Mouse (Mus musculus) neural tube, embryonic 12.5 days (tissue): Measurements from ENCODE around the gene Tnni1. TPM values are rescaled to one million over a fixed set of nuclear protein-coding genes. Genes with fewer than 3 reads are reported as not detected.

Experiments used
- ATAC-seq: fragments of 200-750 bp; cut with Nextera tagmentation; 2 replicates; pipeline ENCODE4 v1.8.0; 2017; ENCODE audit warnings: low read depth, mild to moderate bottlenecking, moderate TSS enrichment, moderate library complexity; ENCODE audit not compliant: low FRiP score
- H3K27ac ChIP-seq: fragments of 300-500 bp; sonication (generic); 2 replicates; pipeline ENCODE4 v1.5.1; 2016
- H3K27me3 ChIP-seq: fragments of 300-500 bp; sonication (generic); replicated peaks from 2 replicates; pipeline ENCODE4 v1.6.1; 2016; ENCODE audit warnings: mild to moderate bottlenecking
- H3K36me3 ChIP-seq: fragments of 300-500 bp; sonication (generic); 2 replicates; pipeline ENCODE4 v1.6.1; 2016; ENCODE audit warnings: mild to moderate bottlenecking
- H3K4me1 ChIP-seq: fragments of 300-500 bp; sonication (generic); 2 replicates; pipeline ENCODE4 v1.6.1; 2016
- H3K4me2 ChIP-seq: fragments of 300-500 bp; sonication (generic); replicated peaks from 2 replicates; pipeline ENCODE4 v1.6.1; 2016; ENCODE audit warnings: mild to moderate bottlenecking
- H3K4me3 ChIP-seq: fragments of 300-500 bp; sonication (generic); 2 replicates; pipeline ENCODE4 v1.5.1; 2016
- H3K9ac ChIP-seq: fragments of 300-500 bp; sonication (generic); 2 replicates; pipeline ENCODE4 v1.6.1; 2016; ENCODE audit warnings: mild to moderate bottlenecking
- H3K9me3 ChIP-seq: fragments of 300-500 bp; sonication (generic); 2 replicates; pipeline ENCODE4 v1.6.1; 2016; ENCODE audit warnings: mild to moderate bottlenecking
- WGBS: fragments of 180-500 bp; shearing (Covaris S2); methylation state at CpG from one replicate; pipeline ENCODE4 v1.1.7; 2016; 5-methylcytosine and 5-hydroxymethylcytosine counted together
- polyA plus RNA-seq: library from polyadenylated mRNA; unstranded; fragments of >200 nt; fragmentation: Nextera tagmentation; extraction: Ambion mirVana; gene quantifications from 2 replicates; pipeline ENCODE4 v1.2.1, GENCODE M21; 2016

The Tnni1 gene
- polyA plus RNA-seq, 1 experiment from 2014 or later, result 27.4 TPM

GRCm38 (mm10) chr1:135838626-135839025 lies 59.4 kb downstream of the Tnni1 start:
- Histone ChIP-seq H3K9ac (no peak overlapping the region), H3K4me1 (no peaks in the 10 kb centered on the region), H3K9me3 (no peaks in the 10 kb centered on the region), H3K27ac (no peak overlapping the region), H3K27me3 (no peaks in the 10 kb centered on the region), H3K4me2 (no peak overlapping the region), H3K36me3 (no peaks in the 10 kb centered on the region), H3K4me3 (no peak overlapping the region)
- ATAC-seq, result no peak
- 84% methylated on average over 4 of the region's 4 CpGs for WGBS

- H3K27ac ChIP-seq, result no peak overlapping the region
Measured at GRCm38 (mm10) chr1:135839065-135839464, 59.8 kb downstream of the Tnni1 start.

GRCm38 (mm10) chr1:135840675-135841395 lies 61.6 kb downstream of the Tnni1 start:
- Histone ChIP-seq H3K4me3 (no peak overlapping the region), H3K9ac (no peak overlapping the region), H3K9me3 (no peaks in the 10 kb centered on the region), H3K27ac (no peak overlapping the region), H3K36me3 (no peaks in the 10 kb centered on the region), H3K27me3 (no peaks in the 10 kb centered on the region), H3K4me2 (no peak overlapping the region), H3K4me1 (no peaks in the 10 kb centered on the region)
- ATAC-seq, result no peak
- 78% methylated on average over 15 of the region's 15 CpGs for WGBS

More at GRCm38 (mm10) chr1:135839065-135839464, 59.8 kb downstream of the Tnni1 start:
- no peak overlapping the region for H3K4me2 ChIP-seq
- H3K4me3 ChIP-seq, result no peak overlapping the region
- 82% methylated on average over 6 of the region's 6 CpGs for WGBS
- no peaks in the 10 kb centered on the region for H3K4me1 ChIP-seq
- H3K9ac ChIP-seq, result no peak overlapping the region
- H3K36me3 ChIP-seq, result no peaks in the 10 kb centered on the region
- no peaks in the 10 kb centered on the region for H3K9me3 ChIP-seq
- no peak for ATAC-seq
- H3K27me3 ChIP-seq, result no peaks in the 10 kb centered on the region

GRCm38 (mm10) chr1:135843519-135844262 lies 64.5 kb downstream of the Tnni1 start:
- H3K27ac ChIP-seq, result no peak overlapping the region
- no peaks in the 10 kb centered on the region for H3K4me1 ChIP-seq
- H3K9me3 ChIP-seq, result no peaks in the 10 kb centered on the region
- ATAC-seq, result no peak
- no peak overlapping the region for H3K4me2 ChIP-seq
- H3K27me3 ChIP-seq, result no peaks in the 10 kb centered on the region
- no peak overlapping the region for H3K4me3 ChIP-seq
- no peaks in the 10 kb centered on the region for H3K36me3 ChIP-seq
- no peak overlapping the region for H3K9ac ChIP-seq
- WGBS, result 87% methylated on average over 10 of the region's 10 CpGs

- no peak overlapping the region for H3K4me3 ChIP-seq
- H3K4me2 ChIP-seq, result no peak overlapping the region
- H3K9ac ChIP-seq, result no peak overlapping the region
- H3K36me3 ChIP-seq, result no peaks in the 10 kb centered on the region
- WGBS, result 84% methylated on average over 6 of the region's 6 CpGs
- no peaks in the 10 kb centered on the region for H3K9me3 ChIP-seq
- no peaks in the 10 kb centered on the region for H3K4me1 ChIP-seq
- no peaks in the 10 kb centered on the region for H3K27me3 ChIP-seq
- no peak for ATAC-seq
- no peak overlapping the region for H3K27ac ChIP-seq
Measured at GRCm38 (mm10) chr1:135844481-135844880, 65.2 kb downstream of the Tnni1 start.

GRCm38 (mm10) chr1:135846632-135847031 lies 67.4 kb downstream of the Tnni1 start:
- no peak for ATAC-seq
- H3K4me2 ChIP-seq, result no peak overlapping the region
- H3K4me3 ChIP-seq, result no peak overlapping the region
- no peaks in the 10 kb centered on the region for H3K27me3 ChIP-seq
- H3K36me3 ChIP-seq, result no peaks in the 10 kb centered on the region
- H3K9ac ChIP-seq, result no peak overlapping the region
- WGBS, result 74% methylated on average over 5 of the region's 5 CpGs
- peaks cover 5% of the 10 kb centered on the region for H3K4me1 ChIP-seq
- no peaks in the 10 kb centered on the region for H3K9me3 ChIP-seq
- no peak overlapping the region for H3K27ac ChIP-seq

GRCm38 (mm10) chr1:135847139-135847562 lies 67.9 kb downstream of the Tnni1 start:
- no peak overlapping the region for H3K27ac ChIP-seq
- no peak for ATAC-seq
- H3K9ac ChIP-seq, result no peak overlapping the region
- H3K4me1 ChIP-seq, result peaks cover 10% of the 10 kb centered on the region
- 28% methylated on average over 6 of the region's 6 CpGs for WGBS
- no peak overlapping the region for H3K4me3 ChIP-seq
- no peak overlapping the region for H3K4me2 ChIP-seq
- H3K27me3 ChIP-seq, result no peaks in the 10 kb centered on the region
- no peaks in the 10 kb centered on the region for H3K36me3 ChIP-seq
- H3K9me3 ChIP-seq, result no peaks in the 10 kb centered on the region

- Histone ChIP-seq H3K27me3 (no peaks in the 10 kb centered on the region), H3K4me2 (no peak overlapping the region), H3K9me3 (no peaks in the 10 kb centered on the region), H3K4me1 (peaks cover 16% of the 10 kb centered on the region), H3K36me3 (no peaks in the 10 kb centered on the region), H3K4me3 (no peak overlapping the region), H3K9ac (no peak overlapping the region), H3K27ac (no peak overlapping the region)
- 84% methylated on average over 17 of the region's 17 CpGs for WGBS
- ATAC-seq, result no peak
Measured at GRCm38 (mm10) chr1:135847611-135848351, 68.5 kb downstream of the Tnni1 start.

GRCm38 (mm10) chr1:135850722-135851512 lies 71.7 kb downstream of the Tnni1 start:
- Histone ChIP-seq H3K4me3 (no peak overlapping the region), H3K27ac (no peak overlapping the region)

GRCm38 (mm10) chr1:135852044-135852756 lies 73.0 kb downstream of the Tnni1 start:
- H3K27ac ChIP-seq, result no peak overlapping the region
- WGBS, result 41% methylated on average over 13 of the region's 13 CpGs

More at GRCm38 (mm10) chr1:135850722-135851512, 71.7 kb downstream of the Tnni1 start:
- H3K36me3 ChIP-seq, result no peaks in the 10 kb centered on the region
- peaks cover 21% of the 10 kb centered on the region for H3K4me1 ChIP-seq
- WGBS, result 75% methylated on average over 12 of the region's 12 CpGs
- H3K9me3 ChIP-seq, result no peaks in the 10 kb centered on the region
- no peak overlapping the region for H3K9ac ChIP-seq
- no peak overlapping the region for H3K4me2 ChIP-seq
- H3K27me3 ChIP-seq, result no peaks in the 10 kb centered on the region
- ATAC-seq, result no peak

GRCm38 (mm10) chr1:135853200-135853599 lies 74.0 kb downstream of the Tnni1 start:
- H3K4me2 ChIP-seq, result no peak overlapping the region
- H3K9ac ChIP-seq, result no peak overlapping the region
- no peak overlapping the region for H3K27ac ChIP-seq
- H3K27me3 ChIP-seq, result no peaks in the 10 kb centered on the region
- no peaks in the 10 kb centered on the region for H3K9me3 ChIP-seq
- H3K36me3 ChIP-seq, result no peaks in the 10 kb centered on the region
- no peak for ATAC-seq
- 88% methylated on average over 4 of the region's 4 CpGs for WGBS
- H3K4me1 ChIP-seq, result peaks cover 21% of the 10 kb centered on the region
- no peak overlapping the region for H3K4me3 ChIP-seq

More at GRCm38 (mm10) chr1:135852044-135852756, 73.0 kb downstream of the Tnni1 start:
- peak; percentile 78 for ATAC-seq
- no peak overlapping the region for H3K4me3 ChIP-seq
- H3K36me3 ChIP-seq, result no peaks in the 10 kb centered on the region
- peaks cover 21% of the 10 kb centered on the region for H3K4me1 ChIP-seq
- H3K4me2 ChIP-seq, result 0 out of 2 replicates have a peak overlapping the region, but pooled peaks have one; percentile 19
- H3K9ac ChIP-seq, result no peak overlapping the region
- no peaks in the 10 kb centered on the region for H3K9me3 ChIP-seq
- H3K27me3 ChIP-seq, result no peaks in the 10 kb centered on the region
